Mouse (Mus musculus) left cerebral cortex, adult 2 months (tissue): Measurements from ENCODE around the gene Olfr1148. TPM values are rescaled to one million over a fixed set of nuclear protein-coding genes. Genes with fewer than 3 reads are reported as not detected.

Experiments
- DNase-seq, 2 experiments: peaks; one replicate each; pipeline ENCODE4 v3.0.0; 2021 to 2022; ENCODE audit warnings: low spot score in 2 of 2, mixed read lengths in 1 of 2; ENCODE audit errors: extremely low spot score in 1 of 2
- H3K27ac ChIP-seq: fragments of 200-600 bp; 2 replicates; pipeline ENCODE4 v1.8.1; 2022
- H3K4me3 ChIP-seq: fragments of 200-600 bp; 2 replicates; pipeline ENCODE4 v1.8.1; 2022
- CTCF ChIP-seq: fragments of 200-600 bp; IDR thresholded peaks from 2 replicates; pipeline ENCODE4 v1.8.1; 2022; ENCODE audit warnings: antibody characterized with exemption, mild to moderate bottlenecking, moderate library complexity
- intact Hi-C: fragments of 180-260 bp; cut with DNase I; formaldehyde crosslinking; loops from one replicate; pipeline ENCODE4 v1.15.1; 2025
- long read RNA-seq, 2 experiments: library from polyadenylated mRNA; stranded (forward); transcript quantifications; one replicate each; pipeline ENCODE4 v2.0.0; 2021; ENCODE audit warnings: borderline mapping rate in 2 of 2
- total RNA-seq, 2 experiments: library from RNA; stranded (reverse); gene quantifications; 2 replicates each; pipeline ENCODE4 v1.2.3; 2021

Gene Olfr1148
- total RNA-seq = not detected
- long read RNA-seq, experiment 1 = 0 reads
- long read RNA-seq, experiment 2 = 0 reads

GRCm38 (mm10) chr2:87830233-87830632 is at the start of gene Olfr1148:
Gene Olfr1148, plus strand, starts transcription at chr2:87830533.
- intact Hi-C loops = no loop called here
- TF ChIP-seq CTCF = no peak
- no peak for DNase-seq

GRCm38 (mm10) chr2:87800292-87800691 is 30.0 kb upstream of the Olfr1148 start, which contains the start of gene Olfr1143:
Gene Olfr1143, plus strand, starts transcription at chr2:87800592.
- intact Hi-C loops = no loop called here
- TF ChIP-seq CTCF = no peak

More at GRCm38 (mm10) chr2:87830233-87830632, at the start of gene Olfr1148:
- Histone ChIP-seq H3K27ac (no peak within 1 kb of the TSS), H3K4me3 (no peak within 1 kb of the TSS)

GRCm38 (mm10) chr2:87809522-87809921 is 20.8 kb upstream of the Olfr1148 start, which contains the start of gene Olfr1145:
Gene Olfr1145, plus strand, starts transcription at chr2:87809822.
- Histone ChIP-seq H3K4me3 (no peak within 1 kb of the TSS), H3K27ac (no peak within 1 kb of the TSS)
- TF ChIP-seq CTCF = no peak
- intact Hi-C loops = no loop called here
- no peak for DNase-seq

More at GRCm38 (mm10) chr2:87800292-87800691, 30.0 kb upstream of the Olfr1148 start, which contains the start of gene Olfr1143:
- Histone ChIP-seq H3K27ac (no peak within 1 kb of the TSS), H3K4me3 (no peak within 1 kb of the TSS)
- no peak for DNase-seq

GRCm38 (mm10) chr2:87843693-87844092 is 13.4 kb downstream of the Olfr1148 start, which contains the start of gene Olfr1150-ps1:
Gene Olfr1150-ps1, plus strand, starts transcription at chr2:87843993.
- DNase-seq = no peak
- Histone ChIP-seq H3K27ac (no peak within 1 kb of the TSS), H3K4me3 (no peak within 1 kb of the TSS)
- TF ChIP-seq CTCF = no peak
- intact Hi-C loops = no loop called here

GRCm38 (mm10) chr2:87855562-87855961 is 25.2 kb downstream of the Olfr1148 start, which contains the start of gene Olfr1151:
Gene Olfr1151, plus strand, starts transcription at chr2:87855862.
- TF ChIP-seq CTCF = no peak

GRCm38 (mm10) chr2:87866192-87866591 is 35.9 kb downstream of the Olfr1148 start, which contains the start of gene Olfr1152:
Gene Olfr1152, plus strand, starts transcription at chr2:87866492.
- Histone ChIP-seq H3K27ac (no peak within 1 kb of the TSS), H3K4me3 (no peak within 1 kb of the TSS)
- intact Hi-C loops = no loop called here
- TF ChIP-seq CTCF = no peak
- no peak for DNase-seq

More at GRCm38 (mm10) chr2:87855562-87855961, 25.2 kb downstream of the Olfr1148 start, which contains the start of gene Olfr1151:
- intact Hi-C loops = no loop called here
- no peak for DNase-seq
- Histone ChIP-seq H3K27ac (no peak within 1 kb of the TSS), H3K4me3 (no peak within 1 kb of the TSS)

Other genes starting within 250 kb of the Olfr1148 start
- gene Olfr1130, start 224.3 kb upstream of the Olfr1148 start, total RNA-seq = not detected
- gene Olfr1131, start 203.4 kb upstream of the Olfr1148 start, total RNA-seq = not detected
- not detected for gene Olfr1132, start 193.0 kb upstream of the Olfr1148 start, total RNA-seq
- not detected for gene Olfr1133, start 183.2 kb upstream of the Olfr1148 start, total RNA-seq
- gene Olfr1134, start 172.1 kb upstream of the Olfr1148 start, total RNA-seq = not detected
- gene Olfr1135, start 156.9 kb upstream of the Olfr1148 start, total RNA-seq = not detected
- gene Olfr1136, start 136.6 kb upstream of the Olfr1148 start, total RNA-seq = not detected
- gene Olfr1137, start 117.4 kb upstream of the Olfr1148 start, total RNA-seq = not detected
- gene Olfr1138, start 90.6 kb upstream of the Olfr1148 start, total RNA-seq = not detected
- gene Olfr1140, start 86.8 kb upstream of the Olfr1148 start, total RNA-seq = not detected
- gene Olfr1141, start 76.5 kb upstream of the Olfr1148 start, total RNA-seq = not detected
- gene Olfr152, start 51.0 kb upstream of the Olfr1148 start, total RNA-seq = not detected
- not detected for gene Olfr1143, start 29.9 kb upstream of the Olfr1148 start, total RNA-seq
- not detected for gene Olfr1145, start 20.7 kb upstream of the Olfr1148 start, total RNA-seq
- gene Olfr1150-ps1, start 13.5 kb downstream of the Olfr1148 start, total RNA-seq = not detected
- gene Olfr1151, start 25.3 kb downstream of the Olfr1148 start, total RNA-seq = not detected
- gene Olfr1152, start 36.0 kb downstream of the Olfr1148 start, total RNA-seq = not detected
- gene Olfr1153, start 64.4 kb downstream of the Olfr1148 start, total RNA-seq = not detected
- gene Olfr1154, start 74.6 kb downstream of the Olfr1148 start, total RNA-seq = not detected
- not detected for gene Olfr1155, start 114.6 kb downstream of the Olfr1148 start, total RNA-seq
- gene Olfr1156, start 122.6 kb downstream of the Olfr1148 start, total RNA-seq = not detected
- gene Olfr1157, start 137.8 kb downstream of the Olfr1148 start, total RNA-seq = not detected
- gene Olfr74, start 144.1 kb downstream of the Olfr1148 start, total RNA-seq = not detected
- not detected for gene Olfr1158, start 159.6 kb downstream of the Olfr1148 start, total RNA-seq
- gene Olfr1160, start 177.7 kb downstream of the Olfr1148 start, total RNA-seq = not detected
- not detected for gene Olfr1161, start 192.2 kb downstream of the Olfr1148 start, total RNA-seq
- gene Olfr73, start 207.2 kb downstream of the Olfr1148 start, total RNA-seq = not detected
- gene Olfr1162, start 220.6 kb downstream of the Olfr1148 start, total RNA-seq = not detected
- not detected for gene Olfr1163, start 241.3 kb downstream of the Olfr1148 start, total RNA-seq